Mouse (Mus musculus): ENCODE measurements around the gene Caml. TPM values are rescaled to one million over a fixed set of nuclear protein-coding genes. Genes with fewer than 3 reads are reported as not detected.

The Caml gene
- total and polyA plus RNA-seq, 3 experiments = 29.9 to 49.9 (median 38.2) TPM

DNA sequence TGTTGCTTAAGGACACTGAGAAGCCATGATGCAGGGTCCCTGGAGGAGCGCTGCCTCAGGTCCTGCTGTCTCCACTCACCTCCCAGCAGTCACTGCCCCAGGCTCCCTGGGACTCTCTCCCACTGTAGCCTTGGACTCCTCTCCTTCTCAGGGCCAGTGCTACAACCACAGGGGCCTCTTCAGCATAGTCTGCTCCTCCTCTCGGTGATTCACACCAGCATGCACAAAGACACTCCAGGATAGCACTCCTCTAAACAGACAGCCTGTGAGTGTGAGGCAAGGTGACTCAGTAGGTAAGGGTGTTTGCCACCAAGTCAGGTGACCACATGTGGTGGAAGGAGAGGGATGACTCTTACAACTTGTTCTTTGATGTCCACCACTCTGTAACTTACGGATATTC, 18.2 kb upstream of the Caml start:
- Histone ChIP-seq H3K79me2 (replicated peaks; ENCODE audit: control insufficient read depth, extremely low read depth, insufficient read depth, poor library complexity, severe bottlenecking) (no peaks in the 10 kb centered on the region), H3K27me3 (replicated peaks) (no peaks in the 10 kb centered on the region), H3K36me3 (replicated peaks in 1 of 2; ENCODE audit: control insufficient read depth in 1 of 2, insufficient read depth in 1 of 2, low read length in 1 of 2) (peaks cover 33 to 69% of the 10 kb centered on the region in 2 experiments), H3K9ac (ENCODE audit: insufficient read depth, low read depth) (no peak overlapping the region), H3K9me3 (replicated peaks; ENCODE audit: low read length) (no peaks in the 10 kb centered on the region), H3K4me1 (ENCODE audit: control insufficient read depth in 1 of 2, insufficient read depth in 2 of 2) (peaks cover 0 to 12% of the 10 kb centered on the region in 2 experiments; a peak in 2 of 4 replicates), H3K4me3 (replicated peaks in 1 of 3; ENCODE audit: low read depth in 2 of 3, low read length in 2 of 3, poor library complexity in 1 of 3) (no peak overlapping the region), H3K27ac (ENCODE audit: insufficient read depth, low read depth) (no peak overlapping the region), H3K4me2 (ENCODE audit: insufficient read depth, low read depth, poor library complexity, severe bottlenecking) (no peak overlapping the region)
- dilution Hi-C loops (cut with MboI; ENCODE audit: extremely low pct_ligation_motif_present, extremely low pct_unique_long_range_greater_than_20kb, low sequenced_read_pairs) (no loop called here), in situ Hi-C loops (cut with MboI; ENCODE audit: low pct_ligation_motif_present, low pct_unique_long_range_greater_than_20kb, low sequenced_read_pairs) (loop anchor here (10.0 kb wide), 1 partner anchor 120 kb away; the partner anchor contains the start of gene Pcbd2)
- no peak for DNase-seq (ENCODE audit: extremely low read depth)
- TF ChIP-seq NRF1 (IDR thresholded peaks at IDR 0.05; ENCODE audit: low read depth, low read length) (no peak), RAD21 (IDR thresholded peaks at IDR 0.05; ENCODE audit: low read depth, low read length) (no peak), NELFE (IDR thresholded peaks at IDR 0.05; ENCODE audit: low read depth, low read length) (no peak), E2F4 (IDR thresholded peaks at IDR 0.05; ENCODE audit: insufficient replicate concordance, low read depth, low read length) (no peak), SIN3A (IDR thresholded peaks at IDR 0.05; ENCODE audit: low read length) (no peak), ZKSCAN1 (IDR thresholded peaks at IDR 0.05; ENCODE audit: borderline replicate concordance, low read depth, low read length) (no peak), KAT2A (IDR thresholded peaks at IDR 0.05; ENCODE audit: insufficient replicate concordance, low read length) (no peak), MYC (IDR thresholded peaks at IDR 0.05; ENCODE audit: low read depth, low read length) (no peak), JUND (conservative IDR thresholded peaks at IDR 0.05; ENCODE audit: low read depth, low read length) (no peak), MEF2A (IDR thresholded peaks at IDR 0.05; ENCODE audit: borderline replicate concordance, low read depth, low read length) (no peak), CTCF (conservative IDR thresholded peaks at IDR 0.05 in 1 of 2, IDR thresholded peaks at IDR 0.05 in 1 of 2; ENCODE audit: low read depth in 2 of 2, low read length in 2 of 2) (no peak), MAFK (IDR thresholded peaks at IDR 0.05; ENCODE audit: insufficient replicate concordance, low read length) (no peak), BHLHE40 (IDR thresholded peaks at IDR 0.05; ENCODE audit: low read depth, low read length) (no peak), TBP (conservative IDR thresholded peaks at IDR 0.05; ENCODE audit: low read depth, low read length) (no peak), USF2 (conservative IDR thresholded peaks at IDR 0.05; ENCODE audit: low read depth, low read length) (no peak), ZMIZ1 (IDR thresholded peaks at IDR 0.05; ENCODE audit: low read depth, low read length) (no peak), ETS1 (conservative IDR thresholded peaks at IDR 0.05; ENCODE audit: low read depth, low read length) (no peak)

DNA sequence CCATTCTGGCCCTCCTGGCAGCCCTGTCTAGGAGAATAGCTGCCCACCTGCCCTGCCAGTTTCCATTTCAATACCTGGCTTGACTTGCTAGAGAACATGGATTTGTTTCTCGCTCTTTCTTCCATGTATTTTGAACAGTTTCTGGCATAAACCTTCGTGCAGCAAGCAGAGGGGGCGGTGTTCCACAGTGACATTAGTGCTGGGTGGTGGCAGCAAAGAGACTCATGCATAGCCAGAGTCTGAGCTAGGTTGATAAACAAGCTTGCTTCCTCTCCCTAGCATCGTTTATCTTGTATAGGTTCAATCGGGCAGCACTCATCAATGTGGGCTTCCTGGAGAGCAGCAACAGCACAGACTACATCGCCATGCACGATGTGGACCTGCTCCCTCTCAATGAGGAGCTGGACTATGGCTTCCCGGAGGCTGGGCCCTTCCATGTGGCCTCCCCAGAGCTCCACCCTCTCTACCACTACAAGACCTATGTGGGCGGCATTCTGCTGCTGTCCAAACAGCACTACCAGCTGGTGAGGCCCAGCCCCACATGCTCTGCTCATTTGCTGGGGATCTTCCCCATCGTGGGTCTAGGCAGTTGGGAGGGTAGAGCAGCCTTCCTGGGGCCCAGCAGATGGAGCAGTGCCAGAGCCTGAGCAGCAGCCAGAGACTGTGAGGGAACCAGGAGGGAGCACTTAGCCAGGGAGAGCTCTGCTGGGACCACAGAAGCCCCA, 15.7 kb upstream of the Caml start:
- Histone ChIP-seq H3K9me3 (replicated peaks; ENCODE audit: low read length) (no peaks in the 10 kb centered on the region), H3K27ac (ENCODE audit: insufficient read depth, low read depth) (no peak overlapping the region), H3K79me2 (replicated peaks; ENCODE audit: control insufficient read depth, extremely low read depth, insufficient read depth, poor library complexity, severe bottlenecking) (no peaks in the 10 kb centered on the region), H3K36me3 (replicated peaks in 1 of 2; ENCODE audit: control insufficient read depth in 1 of 2, insufficient read depth in 1 of 2, low read length in 1 of 2) (peaks cover 36 to 86% of the 10 kb centered on the region in 2 experiments), H3K9ac (ENCODE audit: insufficient read depth, low read depth) (no peak overlapping the region), H3K4me2 (ENCODE audit: insufficient read depth, low read depth, poor library complexity, severe bottlenecking) (no peak overlapping the region), H3K4me3 (replicated peaks in 1 of 3; ENCODE audit: low read depth in 2 of 3, low read length in 2 of 3, poor library complexity in 1 of 3) (no peak overlapping the region), H3K4me1 (ENCODE audit: control insufficient read depth in 1 of 2, insufficient read depth in 2 of 2) (no peaks in the 10 kb centered on the region), H3K27me3 (replicated peaks) (no peaks in the 10 kb centered on the region)
- in situ Hi-C loops (cut with MboI; ENCODE audit: low pct_ligation_motif_present, low pct_unique_long_range_greater_than_20kb, low sequenced_read_pairs) (loop anchor here (10.0 kb wide), 1 partner anchor 118 kb away; the partner anchor contains the start of gene Pcbd2), dilution Hi-C loops (cut with MboI; ENCODE audit: extremely low pct_ligation_motif_present, extremely low pct_unique_long_range_greater_than_20kb, low sequenced_read_pairs) (no loop called here)
- no peak for TF ChIP-seq ZC3H11A (IDR thresholded peaks at IDR 0.05; ENCODE audit: low read depth, low read length)
- TF ChIP-seq KAT2A (IDR thresholded peaks at IDR 0.05; ENCODE audit: insufficient replicate concordance, low read length) = no peak
- TF ChIP-seq PAX5 (IDR thresholded peaks at IDR 0.05; ENCODE audit: low read length) = no peak
- no peak for TF ChIP-seq NRF1 (IDR thresholded peaks at IDR 0.05; ENCODE audit: low read depth, low read length)
- no peak for TF ChIP-seq ETS1 (conservative IDR thresholded peaks at IDR 0.05; ENCODE audit: low read depth, low read length)
- no peak for TF ChIP-seq CHD2 (IDR thresholded peaks at IDR 0.05; ENCODE audit: low read length)
- no peak for TF ChIP-seq JUN (IDR thresholded peaks at IDR 0.05; ENCODE audit: insufficient read depth, low read depth, low read length)
- no peak for TF ChIP-seq ZNF384 (IDR thresholded peaks at IDR 0.05; ENCODE audit: low read depth, low read length)
- TF ChIP-seq GABPA (IDR thresholded peaks at IDR 0.05; ENCODE audit: insufficient replicate concordance, low read depth, low read length) = no peak
- TF ChIP-seq USF2 (conservative IDR thresholded peaks at IDR 0.05; ENCODE audit: low read depth, low read length) = no peak
- no peak for TF ChIP-seq SIN3A (IDR thresholded peaks at IDR 0.05; ENCODE audit: low read length)
- no peak for TF ChIP-seq POLR2AphosphoS2 (IDR thresholded peaks at IDR 0.05; ENCODE audit: low read depth, low read length)
- no peak for TF ChIP-seq JUND (conservative IDR thresholded peaks at IDR 0.05; ENCODE audit: low read depth, low read length)
- no peak for TF ChIP-seq MAFK (IDR thresholded peaks at IDR 0.05; ENCODE audit: insufficient replicate concordance, low read length)
- no peak for TF ChIP-seq UBTF (IDR thresholded peaks at IDR 0.05; ENCODE audit: low read depth, low read length)
- TF ChIP-seq MAZ (IDR thresholded peaks at IDR 0.05; ENCODE audit: low read depth, low read length) = no peak
- no peak for TF ChIP-seq ZMIZ1 (IDR thresholded peaks at IDR 0.05; ENCODE audit: low read depth, low read length)
- no peak for TF ChIP-seq POLR2A (IDR thresholded peaks at IDR 0.05; ENCODE audit: low read depth, low read length)
- no peak for TF ChIP-seq CTCF (conservative IDR thresholded peaks at IDR 0.05 in 1 of 2, IDR thresholded peaks at IDR 0.05 in 1 of 2; ENCODE audit: low read depth in 2 of 2, low read length in 2 of 2)
- TF ChIP-seq ZKSCAN1 (IDR thresholded peaks at IDR 0.05; ENCODE audit: borderline replicate concordance, low read depth, low read length) = no peak
- no peak for DNase-seq (ENCODE audit: extremely low read depth)
